Comparison of ENCODE assay signal across 8 mouse cellular contexts in the genomic region with DNA sequence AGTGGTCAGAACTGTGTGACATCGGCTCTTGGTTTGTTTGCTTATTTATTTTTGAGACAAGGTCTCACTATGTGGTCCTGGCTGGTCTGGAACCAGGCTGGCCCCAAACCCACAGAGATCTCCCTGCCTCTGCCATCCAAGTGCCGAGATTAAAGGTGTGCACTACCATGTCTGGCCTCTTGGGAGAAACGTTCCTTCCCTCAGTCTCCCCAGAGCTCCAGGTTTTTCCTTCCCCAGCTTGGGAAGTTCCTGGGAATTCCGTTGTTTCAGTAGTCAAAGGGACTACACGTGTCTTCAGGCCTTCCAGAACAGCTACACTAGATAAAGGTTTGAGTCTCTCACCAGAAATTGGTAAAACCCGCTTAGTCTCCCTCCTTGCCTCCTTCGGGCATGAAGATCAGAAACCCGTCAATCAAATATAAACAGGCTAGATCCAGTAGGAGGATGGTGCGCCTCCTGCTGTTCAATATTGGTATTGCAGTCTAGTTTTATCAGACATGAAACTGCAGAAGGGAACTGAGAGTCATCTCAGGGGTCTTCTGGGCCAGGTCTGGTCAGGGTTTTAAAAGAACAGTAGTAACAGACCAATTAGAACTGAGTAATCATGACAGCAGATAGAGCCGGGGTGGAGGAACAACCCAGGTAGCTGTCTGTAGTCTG. TPM values are rescaled to one million over a fixed set of nuclear protein-coding genes. Genes with fewer than 3 reads are reported as not detected.
DNase-seq lines count a peak whose midpoint lies in the region; ATAC-seq and TF ChIP-seq lines count a peak whose summit lies in the region.

No protein-coding gene starts in this region.

- H3K4me1 ChIP-seq in limb, embryonic 14.5 days (ENCODE audit: control insufficient read depth, insufficient read depth, low read length), result peaks cover 17% of the 10 kb centered on the region; the same call in 1 of the 2 replicates

- peaks cover 11% of the 10 kb centered on the region; the same call in 1 of the 2 replicates for H3K27me3 ChIP-seq in limb, embryonic 14.5 days (ENCODE audit: control insufficient read depth, insufficient read depth, low read length)

- no peaks in the 10 kb centered on the region for H3K9me3 ChIP-seq in limb, embryonic 14.5 days (ENCODE audit: control insufficient read depth, low read length)

- intact Hi-C loops in gastrocnemius, adult 2 months (cut with DNase I), result loop anchor here (1.0 kb wide), 1 partner anchor 37 kb away; no protein-coding TSS in a partner anchor
- intact Hi-C loops in gastrocnemius, postnatal 36 days (cut with DNase I), result loop anchor here (1.0 kb wide), 1 partner anchor 37 kb away; no protein-coding TSS in a partner anchor

- WGBS in limb, embryonic 14.5 days, result 51% methylated on average over 10 of the region's 10 CpGs

- no peaks in the 10 kb centered on the region for H3K36me3 ChIP-seq in limb, embryonic 14.5 days (ENCODE audit: control insufficient read depth, insufficient read depth, low read length)

- no peak overlapping the region for H3K4me3 ChIP-seq in gastrocnemius, adult 2 months
- no peak overlapping the region for H3K4me3 ChIP-seq in limb, embryonic 14.5 days (replicated peaks; ENCODE audit: low read length)

- peak; percentile 92 for TF ChIP-seq CTCF in gastrocnemius, adult 2 months (IDR thresholded peaks at IDR 0.05)

- no peak overlapping the region for H3K9ac ChIP-seq in limb, embryonic 14.5 days (ENCODE audit: low read depth, low read length, severe bottlenecking)

- no peak for TF ChIP-seq POLR2A in limb, embryonic 14.5 days (IDR thresholded peaks at IDR 0.05; ENCODE audit: borderline replicate concordance, extremely low read depth, insufficient read depth, insufficient read length)

- H3K27ac ChIP-seq in gastrocnemius, adult 2 months, result no peak overlapping the region
- H3K27ac ChIP-seq in limb, embryonic 14.5 days (replicated peaks; ENCODE audit: low read depth, low read length), result no peak overlapping the region

- no peak for ATAC-seq in limb, embryonic 14.5 days (ENCODE audit: low FRiP score, low read depth)
- ATAC-seq in erythroid progenitor cell, adult 5-6 weeks (replicated peaks; ENCODE audit: low FRiP score, poor library complexity, severe bottlenecking), result no peak

- H3K4me2 ChIP-seq in limb, embryonic 14.5 days (replicated peaks; ENCODE audit: low read depth, low read length, severe bottlenecking), result no peak overlapping the region

- DNase-seq in gastrocnemius, adult 2 months, result no peak
- no peak for DNase-seq in gastrocnemius, postnatal 36 days
- DNase-seq in right cerebral cortex, postnatal 14 days, result peak; percentile 31
- DNase-seq in right cerebral cortex, postnatal 10 days (ENCODE audit: low spot score in 2 of 2), result no peak
- DNase-seq in c-Kit-positive CD71-positive TER-119-positive erythroid progenitor cells, embryonic 14.5 days (ENCODE audit: low spot score), result peak; percentile 66
- peak; percentile 31 for DNase-seq in limb, embryonic 14.5 days (ENCODE audit: low spot score)
- peak; percentile 47 for DNase-seq in spleen, adult 12 weeks (ENCODE audit: low spot score)

RNA-seq across cellular contexts. Expression of a gene that starts 2.5 kb away (rescaled TPM):
- 1 to 10 TPM; 2.6 to 3.9 TPM for total RNA-seq in gastrocnemius, adult 2 months (2021)
- 1 to 10 TPM; 1.9 to 2.1 TPM for total RNA-seq in gastrocnemius, postnatal 36 days (2021)
- 15.4 and 17.1 TPM in 2 replicates for polyA plus RNA-seq in limb, embryonic 14.5 days (2012; rRNA removed)
- polyA plus RNA-seq in limb, embryonic 14.5 days (2014; fragmentation: Nextera tagmentation; extraction: Ambion mirVana), result 21.3 and 27.1 TPM in 2 replicates
- total RNA-seq in erythroid progenitor cell, adult 5-6 weeks (2015; ENCODE audit: low replicate concordance), result 5.0 and 15.1 TPM in 2 replicates
- total RNA-seq in erythroid progenitor cell, adult 5-6 weeks (2017; ENCODE audit: low replicate concordance), result 3.9 and 6.1 TPM in 2 replicates

Comparison
In these comparisons a context has a peak if more than half of its experiments do, and no peak if none do; other contexts are left out.
1. DNase-seq: peak in right cerebral cortex, postnatal 14 days (single experiment), c-Kit-positive CD71-positive TER-119-positive erythroid progenitor cells, embryonic 14.5 days (single experiment), limb, embryonic 14.5 days (single experiment) and spleen, adult 12 weeks (single experiment); none in gastrocnemius, adult 2 months (single experiment), gastrocnemius, postnatal 36 days (0 of 2) and right cerebral cortex, postnatal 10 days (0 of 2).